Comparison of ENCODE assay signal across 10 mouse cellular contexts in the genomic region with DNA sequence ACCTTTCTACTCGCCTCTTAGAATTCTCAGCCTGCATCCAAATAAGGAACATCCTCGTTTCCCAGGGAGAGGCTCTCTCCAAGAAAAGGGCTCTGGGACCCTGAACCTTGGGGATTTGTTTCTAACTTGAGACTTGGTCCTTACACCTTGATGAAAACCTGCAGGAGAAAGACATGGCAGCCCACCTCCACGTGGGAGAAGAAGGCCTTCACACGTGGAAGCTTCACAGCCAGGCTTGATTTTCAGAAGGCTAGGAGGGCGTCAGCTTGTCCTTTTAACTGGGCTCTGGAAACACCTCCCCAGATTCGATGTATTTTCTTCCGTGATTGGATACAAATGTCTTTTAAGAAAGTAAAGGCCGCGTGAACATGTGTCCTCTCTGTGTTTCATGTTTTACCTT. TPM values are rescaled to one million over a fixed set of nuclear protein-coding genes. Genes with fewer than 3 reads are reported as not detected.
A peak's percentile ranks its signal among the peaks of the same experiment; 100 is the strongest.
DNase-seq lines count a peak whose midpoint lies in the region; ATAC-seq lines count a peak whose summit lies in the region.
"Had no signal": no experiment of that assay in that cellular context is flagged by ENCODE, and none has a peak within 500 bp of the region (broad histone marks: within the 10 kb centered on the region; RNA-seq: fewer than 3 reads in every experiment).

No protein-coding gene starts in this region.

- no peak overlapping the region for H3K9ac ChIP-seq in kidney, embryonic 14.5 days (ENCODE audit: low read depth, low read length)
- H3K9ac ChIP-seq in embryonic facial prominence, embryonic 15.5 days = no peak overlapping the region
- no peak overlapping the region for H3K9ac ChIP-seq in neural tube, embryonic 11.5 days (ENCODE audit: low read length)

- 27% methylated on average over 9 of the region's 9 CpGs for WGBS in kidney, embryonic 14.5 days
- WGBS in embryonic facial prominence, embryonic 15.5 days = 31% methylated on average over 9 of the region's 9 CpGs
- 29% methylated on average over 9 of the region's 9 CpGs for WGBS in limb, embryonic 10.5 days
- 30% methylated on average over 9 of the region's 9 CpGs for WGBS in neural tube, embryonic 11.5 days

- no peaks in the 10 kb centered on the region for H3K36me3 ChIP-seq in kidney, embryonic 14.5 days (ENCODE audit: control insufficient read depth, insufficient read depth, low read length)
- no peaks in the 10 kb centered on the region for H3K36me3 ChIP-seq in embryonic facial prominence, embryonic 15.5 days
- H3K36me3 ChIP-seq in limb, embryonic 10.5 days = no peaks in the 10 kb centered on the region
- H3K36me3 ChIP-seq in neural tube, embryonic 11.5 days (ENCODE audit: control insufficient read depth, insufficient read depth, low read length) = no peaks in the 10 kb centered on the region

- DNase-seq in kidney, adult 18-20 months = no peak
- no peak for DNase-seq in limb, embryonic 10.5 days (ENCODE audit: low spot score)
- no peak for DNase-seq in neural tube, embryonic 11.5 days (ENCODE audit: low spot score)
- no peak for DNase-seq in Muller cell, postnatal 12 days (ENCODE audit: inconsistent ontology term)
- DNase-seq in cerebellum, adult 18-20 months = no peak
- no peak for DNase-seq in cerebellum, postnatal 10 days
- DNase-seq: lung, adult 18-20 months; right cerebral cortex, adult 18-20 months had no signal

- H3K9me3 ChIP-seq in kidney, embryonic 14.5 days (ENCODE audit: control insufficient read depth, low read length) = no peaks in the 10 kb centered on the region
- no peaks in the 10 kb centered on the region for H3K9me3 ChIP-seq in embryonic facial prominence, embryonic 15.5 days (replicated peaks)
- no peaks in the 10 kb centered on the region for H3K9me3 ChIP-seq in limb, embryonic 10.5 days (replicated peaks)
- no peaks in the 10 kb centered on the region for H3K9me3 ChIP-seq in neural tube, embryonic 11.5 days (ENCODE audit: control insufficient read depth, low read length)

- no peak for ATAC-seq in kidney, embryonic 14.5 days (ENCODE audit: low FRiP score, low TSS enrichment)
- no peak for ATAC-seq in embryonic facial prominence, embryonic 15.5 days (ENCODE audit: insufficient number of reproducible peaks, low FRiP score, low TSS enrichment, low read depth)
- ATAC-seq in neural tube, embryonic 11.5 days (ENCODE audit: insufficient read depth, low FRiP score, low TSS enrichment) = no peak

- peaks cover 17% of the 10 kb centered on the region for H3K27me3 ChIP-seq in kidney, embryonic 14.5 days (ENCODE audit: control insufficient read depth, insufficient read depth, low read length)
- peaks cover 11% of the 10 kb centered on the region for H3K27me3 ChIP-seq in embryonic facial prominence, embryonic 15.5 days
- peaks cover 40% of the 10 kb centered on the region for H3K27me3 ChIP-seq in limb, embryonic 10.5 days (ENCODE audit: low read depth, poor library complexity, severe bottlenecking)
- H3K27me3 ChIP-seq in neural tube, embryonic 11.5 days (ENCODE audit: control insufficient read depth, insufficient read depth, low read length) = peaks cover 21% of the 10 kb centered on the region

- no peaks in the 10 kb centered on the region; the same call in 1 of the 2 replicates for H3K4me1 ChIP-seq in kidney, embryonic 14.5 days (ENCODE audit: control insufficient read depth, insufficient read depth, low read length)
- H3K4me1 ChIP-seq in embryonic facial prominence, embryonic 15.5 days = peaks cover 6% of the 10 kb centered on the region; the same call in 1 of the 2 replicates
- H3K4me1 ChIP-seq in limb, embryonic 10.5 days = peaks cover 21% of the 10 kb centered on the region
- no peaks in the 10 kb centered on the region; the same call in 1 of the 2 replicates for H3K4me1 ChIP-seq in neural tube, embryonic 11.5 days (ENCODE audit: control insufficient read depth, insufficient read depth, low read length)

- peak overlapping the region; percentile 61 for H3K4me3 ChIP-seq in kidney, embryonic 14.5 days (ENCODE audit: low read length)
- peak overlapping the region; percentile 59 for H3K4me3 ChIP-seq in embryonic facial prominence, embryonic 15.5 days (replicated peaks)
- peak overlapping the region; percentile 73 for H3K4me3 ChIP-seq in limb, embryonic 10.5 days
- H3K4me3 ChIP-seq in neural tube, embryonic 11.5 days (ENCODE audit: low read depth, low read length) = peak overlapping the region; percentile 48; the same call in 1 of the 2 replicates

- H3K27ac ChIP-seq in kidney, embryonic 14.5 days (ENCODE audit: low read depth, low read length) = no peak overlapping the region
- no peak overlapping the region for H3K27ac ChIP-seq in embryonic facial prominence, embryonic 15.5 days (replicated peaks)
- no peak overlapping the region for H3K27ac ChIP-seq in limb, embryonic 10.5 days
- no peak overlapping the region for H3K27ac ChIP-seq in neural tube, embryonic 11.5 days (ENCODE audit: low read depth, low read length)

- H3K4me2 ChIP-seq in kidney, embryonic 14.5 days (replicated peaks; ENCODE audit: low read depth, low read length) = peak overlapping the region; percentile 100
- H3K4me2 ChIP-seq in embryonic facial prominence, embryonic 15.5 days (replicated peaks) = peak overlapping the region; percentile 100
- peak overlapping the region; percentile 88 for H3K4me2 ChIP-seq in neural tube, embryonic 11.5 days (ENCODE audit: low read depth)

RNA-seq across cellular contexts. Expression of a gene that starts 11.2 kb away (rescaled TPM):
- 0.31 and 0.41 TPM in 2 replicates for polyA plus RNA-seq in kidney, embryonic 14.5 days (2014; fragmentation: Nextera tagmentation; extraction: Ambion mirVana)
- 1.1 and 1.5 TPM in 2 replicates for polyA plus RNA-seq in embryonic facial prominence, embryonic 15.5 days (2015; fragmentation: Nextera tagmentation; extraction: Ambion mirVana)
- polyA plus RNA-seq in limb, embryonic 10.5 days (2016; fragmentation: Nextera tagmentation; extraction: Ambion mirVana) = 1.4 and 1.6 TPM in 2 replicates
- polyA plus RNA-seq in neural tube, embryonic 11.5 days (2014; fragmentation: Nextera tagmentation; extraction: Ambion mirVana) = 0.60 and 0.88 TPM in 2 replicates
